Mouse (Mus musculus): Measurements from ENCODE around the gene Timm22.

Gene Timm22

GRCm38 (mm10) chr11:76429966-76430631, 23.3 kb downstream of the Timm22 start:
- no peak for DNase-seq (ENCODE audit: low read depth, low spot score)

- no peak for DNase-seq (ENCODE audit: low read depth, low spot score)
These were observed 29.3 kb downstream of the Timm22 start for GRCm38 (mm10) chr11:76436009-76436408.

GRCm38 (mm10) chr11:76436864-76437437, 30.2 kb downstream of the Timm22 start:
- no peak for DNase-seq (ENCODE audit: low read depth, low spot score)

GRCm38 (mm10) chr11:76439666-76440065, 32.9 kb downstream of the Timm22 start:
- DNase-seq (ENCODE audit: low read depth, low spot score) = no peak

GRCm38 (mm10) chr11:76445459-76445858, 38.7 kb downstream of the Timm22 start:
- DNase-seq (ENCODE audit: low read depth, low spot score) = no peak

GRCm38 (mm10) chr11:76446251-76446650, 39.5 kb downstream of the Timm22 start:
- peak; percentile 23 for DNase-seq (ENCODE audit: low read depth, low spot score)

GRCm38 (mm10) chr11:76449520-76450201, 42.9 kb downstream of the Timm22 start:
- peak; percentile 46 for DNase-seq (ENCODE audit: low read depth, low spot score)

- DNase-seq (ENCODE audit: low read depth, low spot score) = no peak
These were observed 43.4 kb downstream of the Timm22 start for GRCm38 (mm10) chr11:76450202-76450561.

GRCm38 (mm10) chr11:76454492-76454891, 47.7 kb downstream of the Timm22 start:
- DNase-seq (ENCODE audit: low read depth, low spot score) = peak; percentile 80

GRCm38 (mm10) chr11:76456233-76456632, 49.5 kb downstream of the Timm22 start:
- peak; percentile 84 for DNase-seq (ENCODE audit: low read depth, low spot score)

GRCm38 (mm10) chr11:76456897-76457296, 50.1 kb downstream of the Timm22 start:
- DNase-seq (ENCODE audit: low read depth, low spot score) = no peak

GRCm38 (mm10) chr11:76458730-76459129, 52.0 kb downstream of the Timm22 start:
- DNase-seq (ENCODE audit: low read depth, low spot score) = no peak

GRCm38 (mm10) chr11:76459489-76459888, 52.7 kb downstream of the Timm22 start:
- no peak for DNase-seq (ENCODE audit: low read depth, low spot score)

GRCm38 (mm10) chr11:76461201-76461600, 54.4 kb downstream of the Timm22 start:
- no peak for DNase-seq (ENCODE audit: low read depth, low spot score)

GRCm38 (mm10) chr11:76461696-76462095, 54.9 kb downstream of the Timm22 start:
- no peak for DNase-seq (ENCODE audit: low read depth, low spot score)

GRCm38 (mm10) chr11:76465879-76466278, 59.1 kb downstream of the Timm22 start:
- no peak for DNase-seq (ENCODE audit: low read depth, low spot score)
